In the genomic region with DNA sequence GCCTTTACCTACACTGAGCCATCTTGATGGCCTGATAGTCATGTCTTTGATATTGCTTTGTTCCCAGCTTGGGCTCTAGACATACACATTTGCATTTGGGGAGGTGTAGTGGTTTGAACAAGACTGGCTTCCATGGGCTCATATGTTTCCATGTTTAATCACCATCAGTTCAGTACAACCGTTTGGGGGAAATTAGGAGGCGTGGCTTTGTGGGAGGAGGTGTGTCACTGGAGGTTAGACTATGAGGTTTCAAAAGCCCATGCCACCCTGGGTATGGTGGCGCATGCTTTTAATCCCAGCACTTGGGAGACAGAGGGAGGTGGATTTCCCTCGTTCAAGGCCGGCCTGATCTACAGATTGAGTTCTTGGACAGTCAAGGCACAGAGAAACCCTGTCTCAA, we compare ENCODE assay signal across 28 mouse cellular contexts. TPM values are rescaled to one million over a fixed set of nuclear protein-coding genes. Genes with fewer than 3 reads are reported as not detected.
DNase-seq lines count a peak whose midpoint lies in the region; ATAC-seq and TF ChIP-seq lines count a peak whose summit lies in the region.
"Had no signal": no experiment of that assay in that cellular context is flagged by ENCODE, and none has a peak within 500 bp of the region (broad histone marks: within the 10 kb centered on the region; RNA-seq: fewer than 3 reads in every experiment).

No protein-coding gene starts in this region.

- intact Hi-C loops in heart, adult 2 months (cut with DNase I) = no loop called here

- WGBS in heart, adult 2 months = 91% methylated on average over 5 of the region's 5 CpGs
- 81% methylated on average over 5 of the region's 5 CpGs for WGBS in liver, embryonic 11.5 days
- 96% methylated on average over 5 of the region's 5 CpGs for WGBS in forebrain, embryonic 12.5 days

- no peak overlapping the region for H3K4me2 ChIP-seq in liver, embryonic 11.5 days
- no peak overlapping the region for H3K4me2 ChIP-seq in forebrain, embryonic 12.5 days
- H3K4me2 ChIP-seq: embryonic facial prominence, embryonic 13.5 days; forebrain, embryonic 13.5 days; heart, embryonic 11.5 days; hindbrain, embryonic 12.5 days; hindbrain, embryonic 15.5 days had no signal

- TF ChIP-seq EP300 in heart, adult 2 months (IDR thresholded peaks at IDR 0.05; ENCODE audit: insufficient read depth, low read depth, low read length) = no peak

- H3K36me3 ChIP-seq in heart, adult 2 months (ENCODE audit: control insufficient read depth, insufficient read depth, low read length) = no peaks in the 10 kb centered on the region
- no peaks in the 10 kb centered on the region for H3K36me3 ChIP-seq in liver, embryonic 11.5 days (ENCODE audit: control insufficient read depth, insufficient read depth, low read length)
- H3K36me3 ChIP-seq in forebrain, embryonic 12.5 days (replicated peaks) = no peaks in the 10 kb centered on the region
- H3K36me3 ChIP-seq: embryonic facial prominence, embryonic 10.5 days; embryonic facial prominence, embryonic 13.5 days; G1E; hindbrain, embryonic 12.5 days; hindbrain, embryonic 15.5 days had no signal

- no peak overlapping the region for H3K4me3 ChIP-seq in heart, adult 2 months
- no peak overlapping the region for H3K4me3 ChIP-seq in liver, embryonic 11.5 days (ENCODE audit: low read depth, low read length)
- no peak overlapping the region for H3K4me3 ChIP-seq in forebrain, embryonic 12.5 days (replicated peaks)
- H3K4me3 ChIP-seq: embryonic facial prominence, embryonic 10.5 days; embryonic facial prominence, embryonic 13.5 days; erythroblast, embryonic 14.5 days; forebrain, embryonic 13.5 days; hindbrain, embryonic 12.5 days; hindbrain, embryonic 15.5 days had no signal

- no peaks in the 10 kb centered on the region for H3K79me2 ChIP-seq in heart, adult 2 months (replicated peaks; ENCODE audit: control insufficient read depth, insufficient read depth, low read length)

- H3K4me1 ChIP-seq in heart, adult 2 months (ENCODE audit: control insufficient read depth, insufficient read depth, low read length) = no peaks in the 10 kb centered on the region
- peaks cover 6% of the 10 kb centered on the region; the same call in 1 of the 2 replicates for H3K4me1 ChIP-seq in liver, embryonic 11.5 days (replicated peaks; ENCODE audit: control insufficient read depth, insufficient read depth, low read length)
- no peaks in the 10 kb centered on the region for H3K4me1 ChIP-seq in forebrain, embryonic 12.5 days
- H3K4me1 ChIP-seq: embryonic facial prominence, embryonic 10.5 days; embryonic facial prominence, embryonic 13.5 days; forebrain, embryonic 13.5 days; hindbrain, embryonic 12.5 days; hindbrain, embryonic 15.5 days had no signal

- no peak for ATAC-seq in liver, embryonic 11.5 days (replicated peaks; ENCODE audit: low FRiP score)
- ATAC-seq in forebrain, embryonic 12.5 days (ENCODE audit: low FRiP score) = no peak
- ATAC-seq: forebrain, embryonic 13.5 days; forebrain, embryonic 16.5 days; intestine, embryonic 16.5 days; Patski had no signal

- peak; percentile 87 for DNase-seq in heart, adult 11 months
- DNase-seq in heart, adult 2 months = no peak
- DNase-seq in liver = peak; percentile 27
- DNase-seq in liver, embryonic 11.5 days (ENCODE audit: low spot score) = no peak
- DNase-seq in induced T-regulatory cell, adult 2 months (ENCODE audit: low read depth) = peak; percentile 23
- DNase-seq: adrenal gland, postnatal 10 days; adrenal gland, postnatal 36 days; B cell, adult 2 months; cerebellum, adult 11 months; cerebellum, adult 2 months; cerebellum, adult 9-11 months; cerebellum, postnatal 25 days; embryo, embryonic 11 days; gastrocnemius, postnatal 10 days; gastrocnemius, postnatal 36 days had no signal

- H3K27me3 ChIP-seq in heart, adult 2 months (ENCODE audit: control insufficient read depth, insufficient read depth, low read length) = no peaks in the 10 kb centered on the region
- no peaks in the 10 kb centered on the region for H3K27me3 ChIP-seq in liver, embryonic 11.5 days (replicated peaks; ENCODE audit: control insufficient read depth, insufficient read depth, low read length)
- no peaks in the 10 kb centered on the region for H3K27me3 ChIP-seq in forebrain, embryonic 12.5 days
- H3K27me3 ChIP-seq: CH12.LX; embryonic facial prominence, embryonic 13.5 days; forebrain, embryonic 13.5 days; hindbrain, embryonic 12.5 days; hindbrain, embryonic 15.5 days; Patski had no signal

- no peak for TF ChIP-seq POLR2A in heart, adult 2 months (IDR thresholded peaks at IDR 0.05; ENCODE audit: insufficient read depth, low read depth, low read length)

- no peak overlapping the region for H3K27ac ChIP-seq in heart, adult 2 months
- no peak overlapping the region for H3K27ac ChIP-seq in liver, embryonic 11.5 days (ENCODE audit: low read depth, low read length)
- H3K27ac ChIP-seq in forebrain, embryonic 12.5 days = no peak overlapping the region
- H3K27ac ChIP-seq: embryonic facial prominence, embryonic 10.5 days; embryonic facial prominence, embryonic 13.5 days; forebrain, embryonic 13.5 days; hindbrain, embryonic 12.5 days; hindbrain, embryonic 15.5 days had no signal

- H3K9me3 ChIP-seq in liver, embryonic 11.5 days (ENCODE audit: control insufficient read depth, low read length) = no peaks in the 10 kb centered on the region
- no peaks in the 10 kb centered on the region for H3K9me3 ChIP-seq in forebrain, embryonic 12.5 days
- H3K9me3 ChIP-seq: embryonic facial prominence, embryonic 10.5 days; embryonic facial prominence, embryonic 13.5 days; forebrain, embryonic 13.5 days; G1E; hindbrain, embryonic 12.5 days; hindbrain, embryonic 15.5 days had no signal

- no peak overlapping the region for H3K9ac ChIP-seq in heart, adult 2 months (ENCODE audit: low read depth, low read length)
- no peak overlapping the region for H3K9ac ChIP-seq in liver, embryonic 11.5 days (ENCODE audit: low read depth, low read length)
- H3K9ac ChIP-seq in forebrain, embryonic 12.5 days = no peak overlapping the region
- H3K9ac ChIP-seq: embryonic facial prominence, embryonic 13.5 days; forebrain, embryonic 13.5 days; hindbrain, embryonic 12.5 days; hindbrain, embryonic 15.5 days had no signal

- TF ChIP-seq CTCF in heart, adult 2 months (IDR thresholded peaks at IDR 0.05) = no peak

RNA-seq across cellular contexts. Expression of a gene that starts 22.4 kb away (rescaled TPM):
- total RNA-seq in heart, adult 2 months (2021) = 10 to 100 TPM; 89.3 to 97.3 TPM
- 33.0 and 52.7 TPM in 2 replicates for polyA plus RNA-seq in heart, adult 2 months (2012; rRNA removed)
- polyA plus RNA-seq in liver, embryonic 11.5 days (2014; fragmentation: Nextera tagmentation; extraction: Ambion mirVana) = 125 and 137 TPM in 2 replicates
- polyA plus RNA-seq in forebrain, embryonic 12.5 days (2016; fragmentation: Nextera tagmentation; extraction: Ambion mirVana) = 169 and 172 TPM in 2 replicates

RNA-seq across cellular contexts. Expression of a gene that starts 22.5 kb away (rescaled TPM):
- total RNA-seq in heart, adult 2 months (2021) = 10 to 100 TPM; 20.9 to 21.6 TPM
- polyA plus RNA-seq in heart, adult 2 months (2012; rRNA removed) = 6.0 and 10.3 TPM in 2 replicates
- polyA plus RNA-seq in liver, embryonic 11.5 days (2014; fragmentation: Nextera tagmentation; extraction: Ambion mirVana) = 51.3 and 52.7 TPM in 2 replicates
- 82.8 and 86.9 TPM in 2 replicates for polyA plus RNA-seq in forebrain, embryonic 12.5 days (2016; fragmentation: Nextera tagmentation; extraction: Ambion mirVana)

RNA-seq across cellular contexts. Expression of a gene that starts 39.0 kb away (rescaled TPM):
- 10 to 100 TPM; 17.8 to 21.4 TPM for total RNA-seq in heart, adult 2 months (2021)
- 22.0 and 35.9 TPM in 2 replicates for polyA plus RNA-seq in heart, adult 2 months (2012; rRNA removed)
- polyA plus RNA-seq in liver, embryonic 11.5 days (2014; fragmentation: Nextera tagmentation; extraction: Ambion mirVana) = 75.1 and 78.7 TPM in 2 replicates
- 91.1 and 93.1 TPM in 2 replicates for polyA plus RNA-seq in forebrain, embryonic 12.5 days (2016; fragmentation: Nextera tagmentation; extraction: Ambion mirVana)

Comparison
In these comparisons a context has a peak if more than half of its experiments do, and no peak if none do; other contexts are left out.
1. DNase-seq: peak in heart, adult 11 months (single experiment), liver (single experiment) and induced T-regulatory cell, adult 2 months (single experiment); none in heart, adult 2 months (0 of 2) and liver, embryonic 11.5 days (single experiment).